Mouse (Mus musculus) layer of hippocampus, postnatal 10 days (tissue): ENCODE results near the gene Usp10. TPM values are rescaled to one million over a fixed set of nuclear protein-coding genes. Genes with fewer than 3 reads are reported as not detected.
A peak's percentile ranks its signal among the peaks of the same experiment; 100 is the strongest.

Experiments used
- DNase-seq, 2 experiments: peaks; one replicate each; pipeline ENCODE4 v3.0.0; 2021; ENCODE audit warnings: low spot score in 2 of 2
- total RNA-seq, 2 experiments: library from RNA; stranded (reverse); gene quantifications; 2 replicates each; pipeline ENCODE4 v1.2.3; 2021

The Usp10 gene
- total RNA-seq, 2 experiments from 2014 or later, result 94.9 to 104 TPM

DNA sequence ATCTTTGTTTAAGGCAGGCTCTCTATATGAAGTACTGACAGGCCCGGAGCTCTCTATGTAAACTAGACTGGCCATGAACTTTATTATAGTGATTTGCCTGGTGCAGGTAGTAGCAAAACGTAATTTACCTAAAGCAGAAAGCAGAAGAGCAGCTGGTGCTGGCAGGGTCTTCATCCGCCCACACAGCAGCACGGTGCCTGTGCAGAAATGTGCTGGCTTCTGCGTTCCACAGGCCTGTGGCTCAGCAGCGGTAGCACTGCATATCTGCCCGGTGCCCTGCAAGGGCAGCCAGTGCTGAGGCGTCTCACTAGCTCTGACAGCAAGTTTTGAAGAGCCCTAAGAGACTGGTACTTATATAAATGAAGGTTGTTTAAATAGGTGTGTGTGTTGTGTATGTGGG, 45.2 kb downstream of the Usp10 start:
- DNase-seq, result no peak

DNA sequence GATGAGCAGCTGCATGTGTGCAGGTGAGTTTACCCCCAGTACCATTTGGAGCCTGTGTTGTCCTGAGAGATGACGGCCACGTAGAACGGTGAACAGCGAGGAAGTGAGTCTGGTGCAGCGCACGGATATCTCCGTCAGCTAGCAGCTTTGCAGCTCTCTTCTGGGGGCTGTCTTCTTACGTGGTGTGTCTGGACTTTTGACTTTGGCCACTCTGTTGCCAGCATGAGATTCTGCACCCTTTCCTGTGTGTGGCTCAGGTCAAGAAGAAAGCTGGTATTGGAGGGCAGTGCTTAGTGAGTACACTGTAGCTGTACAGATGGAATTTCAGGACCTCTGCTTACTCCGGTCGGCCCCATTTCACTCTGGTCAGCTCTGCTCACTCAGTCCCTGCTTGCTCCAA, 47.9 kb downstream of the Usp10 start:
- no peak for DNase-seq

DNA sequence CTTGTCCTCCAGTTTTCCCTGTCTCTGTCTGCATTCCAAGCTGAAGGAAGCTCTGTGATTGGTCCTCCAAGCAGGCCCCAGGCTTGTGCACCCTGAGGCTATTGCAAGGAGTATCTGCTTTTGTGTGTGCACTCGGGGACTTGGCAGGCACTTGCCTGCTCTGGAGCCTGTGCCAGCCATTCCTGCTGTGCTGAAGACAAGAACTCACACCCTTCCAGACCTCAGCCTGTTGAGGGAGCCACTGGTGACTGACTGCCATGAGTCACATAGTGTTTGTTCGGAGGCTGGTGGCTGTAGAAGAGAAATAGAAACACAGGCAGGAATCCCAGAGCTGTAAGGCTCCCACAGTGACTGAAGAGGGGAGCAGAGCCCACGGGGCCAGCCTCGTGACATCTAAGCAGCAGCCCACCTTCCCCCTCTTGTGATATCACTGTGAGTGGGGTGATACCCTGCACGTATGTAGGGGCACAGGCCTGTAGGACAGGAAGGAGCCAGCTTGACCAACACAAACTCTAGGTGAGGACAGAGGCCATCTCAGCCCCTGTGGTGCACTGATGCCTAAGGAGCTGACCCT, 50.5 kb downstream of the Usp10 start:
- peak; percentile 68 to 70 for DNase-seq

DNA sequence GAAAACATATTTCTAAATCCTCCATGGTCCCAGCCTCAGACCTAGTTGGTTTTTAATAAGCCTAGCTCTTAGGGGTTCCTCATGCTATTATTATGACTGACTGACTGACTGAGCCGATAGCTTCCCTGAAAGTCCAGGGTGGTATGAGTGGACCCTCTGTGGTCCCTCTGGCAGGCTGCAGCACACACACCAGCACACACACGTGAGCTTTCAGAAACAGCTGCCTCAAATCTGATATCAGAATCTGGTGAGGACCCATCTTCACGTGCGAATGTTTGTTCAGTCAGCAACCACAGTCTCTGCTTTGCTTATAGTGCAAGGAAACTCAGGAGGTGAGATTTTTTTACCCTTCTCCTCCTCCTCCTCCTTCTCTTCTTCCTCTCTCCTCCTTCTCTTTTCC, 54.7 kb downstream of the Usp10 start:
- no peak for DNase-seq

DNA sequence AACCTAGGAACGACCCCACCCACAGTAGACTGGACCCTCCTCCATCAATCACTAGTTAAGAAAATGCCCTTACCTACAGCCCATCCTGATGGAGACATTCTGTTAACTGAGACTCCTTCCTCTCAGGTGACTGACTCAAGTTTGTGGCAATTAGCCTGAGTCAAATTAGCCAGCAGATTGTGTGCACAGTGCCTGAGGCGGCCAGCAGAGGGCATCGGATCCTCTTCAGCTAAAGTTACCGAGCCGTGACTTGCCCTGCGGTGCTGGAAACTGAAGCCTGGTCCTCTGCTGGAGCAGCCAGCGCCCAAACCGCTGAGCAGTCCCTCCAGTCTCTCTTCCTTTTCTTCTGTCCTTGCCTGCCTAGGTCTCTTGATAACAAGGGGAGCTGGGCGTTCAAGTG, 57.3 kb downstream of the Usp10 start:
- no peak for DNase-seq

DNA sequence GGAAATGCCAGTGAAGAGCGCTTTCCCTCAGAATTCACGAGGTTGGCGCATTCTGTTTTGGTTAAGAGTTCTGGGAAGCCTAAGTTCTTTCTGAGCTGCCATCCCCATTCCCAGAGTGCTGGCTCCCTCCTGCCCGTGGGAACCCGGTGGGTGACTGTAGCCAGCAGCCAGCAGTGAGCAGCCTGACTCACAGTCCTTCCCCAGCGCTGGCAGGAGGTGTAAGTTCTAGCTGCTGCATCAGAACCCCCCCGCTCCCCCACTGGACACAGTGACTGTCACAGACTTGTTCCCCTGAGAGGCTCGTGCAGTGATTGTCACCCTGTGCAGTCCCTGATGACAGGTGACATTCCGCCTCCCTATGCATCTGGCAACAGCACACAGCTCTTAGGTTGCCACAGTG, 60.0 kb downstream of the Usp10 start:
- DNase-seq, result no peak

DNA sequence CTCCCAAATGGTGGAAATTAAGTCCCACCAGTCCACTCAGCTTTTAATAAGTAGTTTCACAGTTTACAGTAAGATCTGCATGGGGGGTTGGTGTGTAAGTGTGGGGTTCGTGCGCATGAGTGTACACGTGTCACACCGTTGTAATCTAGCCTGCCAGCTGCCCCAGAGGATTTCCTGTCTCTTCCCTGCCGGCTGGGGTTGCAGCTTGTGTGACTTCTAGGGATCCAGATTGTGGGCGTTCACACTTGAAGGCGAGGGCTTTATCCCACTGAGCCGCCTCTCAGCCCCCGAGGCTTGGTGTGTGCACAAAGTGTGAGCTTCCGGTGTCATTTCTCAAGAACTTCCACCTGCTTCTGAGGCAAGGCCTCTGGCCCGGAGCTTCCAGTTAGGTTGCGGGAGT, 62.4 kb downstream of the Usp10 start:
- no peak for DNase-seq

DNA sequence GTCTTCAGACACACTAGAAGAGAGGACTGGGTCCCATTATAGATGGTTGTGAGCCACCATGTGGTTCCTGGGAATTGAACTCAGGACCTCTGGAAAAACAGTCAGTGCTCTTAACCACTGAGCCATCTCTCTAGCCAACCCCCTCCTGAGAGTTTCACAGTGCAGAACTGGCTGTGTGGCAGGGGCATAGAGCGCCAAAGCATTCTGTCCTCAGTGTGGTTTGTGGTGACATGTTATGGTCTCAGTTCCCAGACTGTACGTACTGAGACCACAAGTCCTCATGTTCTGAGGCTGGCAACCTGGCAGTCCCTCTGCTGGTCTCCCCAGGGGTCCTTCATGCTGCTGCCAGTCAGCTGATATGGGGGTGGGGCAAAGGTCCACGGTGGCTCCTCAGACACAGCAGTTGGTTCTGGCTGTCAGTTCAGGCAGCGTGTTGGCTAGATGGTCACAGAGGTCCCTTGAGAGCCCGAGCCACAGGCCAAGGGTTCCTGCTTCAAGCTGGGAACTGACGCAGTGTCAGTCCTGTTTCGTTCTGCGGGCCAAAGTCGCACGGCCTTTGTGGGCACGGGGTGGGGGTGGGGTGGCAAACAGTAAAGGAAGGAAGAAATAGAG, 68.7 kb downstream of the Usp10 start:
- no peak for DNase-seq

DNA sequence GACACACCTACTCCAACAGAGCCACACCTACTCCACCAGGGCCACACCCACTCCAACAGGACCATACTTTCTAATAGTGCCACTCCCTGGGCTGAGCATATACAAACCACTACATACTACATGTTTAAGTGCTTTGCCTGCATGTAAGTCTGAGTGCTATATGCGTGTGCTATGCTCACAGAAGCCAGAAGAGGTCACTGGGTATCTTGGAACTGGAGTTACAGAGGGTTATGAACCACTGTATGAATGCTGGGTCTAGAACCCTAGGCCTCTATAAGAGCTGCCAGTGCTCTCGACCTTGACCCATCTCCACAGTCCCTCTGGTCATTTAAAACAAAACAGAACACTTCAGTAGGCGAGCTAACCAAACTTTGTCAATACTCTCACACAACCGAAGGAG, 71.1 kb downstream of the Usp10 start:
- DNase-seq, result no peak

DNA sequence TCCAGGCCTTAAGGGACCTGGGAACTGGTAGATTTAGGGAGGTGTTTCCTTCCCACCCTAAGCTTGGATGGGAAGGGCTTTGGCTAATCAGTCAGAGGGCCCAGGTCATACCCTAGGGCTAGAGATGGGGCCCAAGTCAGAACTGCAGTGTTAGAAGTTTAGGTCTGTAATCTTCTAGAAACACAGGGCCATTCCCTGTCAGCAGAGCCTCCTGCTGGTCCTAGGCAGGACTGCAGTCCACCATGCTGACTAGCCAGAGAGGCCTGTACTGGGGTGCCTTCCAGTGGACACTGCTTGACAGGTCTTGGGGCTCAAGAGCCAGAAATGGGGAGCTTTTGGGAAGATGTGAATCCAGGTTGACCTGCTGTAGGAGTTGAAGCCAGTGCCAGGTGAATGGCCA, 73.9 kb downstream of the Usp10 start:
- DNase-seq, result no peak

DNA sequence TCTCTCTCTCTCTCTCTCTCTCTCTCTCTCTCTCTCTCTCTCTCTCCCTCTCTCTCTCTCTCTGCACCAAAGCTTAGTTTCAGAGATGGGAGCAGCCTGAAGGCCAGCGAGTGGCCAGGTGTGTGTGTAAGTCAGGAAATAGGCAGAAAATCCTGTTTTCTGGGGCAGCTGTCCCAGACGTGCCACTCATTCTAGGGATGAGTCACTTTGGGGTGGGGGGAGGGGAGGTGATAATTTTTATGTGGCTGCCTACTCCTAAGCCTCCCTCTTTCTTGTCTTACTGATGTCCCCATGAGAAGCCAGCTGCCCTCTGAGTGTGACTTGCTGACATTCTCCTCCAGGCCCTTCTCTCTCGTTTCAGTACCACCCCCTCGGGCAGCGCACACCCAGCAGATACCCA, 76.0 kb downstream of the Usp10 start:
- DNase-seq, result no peak

DNA sequence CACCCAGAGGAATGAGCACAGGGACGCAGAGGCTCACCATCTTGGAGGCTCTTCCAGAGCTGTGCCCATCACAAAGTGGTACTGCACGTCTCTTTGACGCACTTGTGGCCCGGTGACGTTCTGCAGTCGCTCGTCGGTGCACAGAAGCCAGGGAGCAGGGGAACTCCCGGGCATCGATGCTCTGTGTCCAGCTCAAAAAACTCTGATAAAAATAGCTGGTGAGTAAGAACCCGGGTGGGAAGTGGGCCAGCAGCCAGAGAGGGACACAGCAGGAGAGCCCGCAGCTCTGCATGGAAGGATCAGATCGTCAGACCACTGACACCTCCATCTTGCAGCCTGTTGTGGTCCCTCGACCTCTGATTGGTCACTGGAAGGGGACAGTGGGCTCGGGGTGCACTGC, 77.9 kb downstream of the Usp10 start:
- DNase-seq, result no peak

DNA sequence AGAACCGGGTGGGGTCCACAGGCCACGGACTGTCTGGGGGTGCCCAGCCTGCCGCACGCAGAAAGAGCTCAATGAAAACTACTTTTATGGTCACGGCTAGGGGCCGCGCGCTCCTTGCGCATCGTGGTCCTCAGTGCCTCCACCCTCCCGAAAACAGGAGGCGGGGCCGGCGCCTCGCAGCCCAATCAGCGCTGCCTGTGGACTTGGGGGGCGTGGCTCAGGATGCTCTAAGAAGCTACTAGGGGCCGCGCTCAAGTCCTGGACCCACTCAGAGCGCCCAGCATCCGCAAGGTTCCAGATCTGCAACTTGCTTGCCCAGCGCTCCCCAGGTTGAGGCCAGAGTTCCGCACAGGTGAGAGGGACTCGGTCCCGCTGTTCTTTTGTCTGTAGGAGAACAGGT, 82.1 kb downstream of the Usp10 start, which contains the start of gene Crispld2:
Crispld2 (plus strand) TSS at position 190 of the 400 bp plus-strand sequence.
- DNase-seq, result peak; percentile 75 to 80

DNA sequence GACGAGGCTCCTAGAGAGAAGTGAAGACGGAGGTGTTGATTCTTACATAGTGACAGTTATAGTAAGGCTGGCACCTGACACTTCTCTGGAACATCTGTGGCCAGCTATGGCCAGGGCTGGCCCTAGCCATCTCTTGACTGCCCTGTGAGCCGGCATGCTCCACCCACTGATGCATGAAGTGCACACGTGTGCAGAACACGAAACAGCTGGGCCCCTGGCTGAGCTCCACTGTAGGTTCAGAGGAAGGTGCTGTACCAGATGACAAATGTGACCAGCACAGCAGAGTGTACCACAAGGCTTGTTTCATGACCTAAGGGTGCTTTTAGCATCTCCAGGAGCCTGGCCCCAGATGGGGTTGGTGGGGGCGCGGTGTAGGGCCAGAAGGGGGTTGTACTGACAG, 84.0 kb downstream of the Usp10 start:
- no peak for DNase-seq

DNA sequence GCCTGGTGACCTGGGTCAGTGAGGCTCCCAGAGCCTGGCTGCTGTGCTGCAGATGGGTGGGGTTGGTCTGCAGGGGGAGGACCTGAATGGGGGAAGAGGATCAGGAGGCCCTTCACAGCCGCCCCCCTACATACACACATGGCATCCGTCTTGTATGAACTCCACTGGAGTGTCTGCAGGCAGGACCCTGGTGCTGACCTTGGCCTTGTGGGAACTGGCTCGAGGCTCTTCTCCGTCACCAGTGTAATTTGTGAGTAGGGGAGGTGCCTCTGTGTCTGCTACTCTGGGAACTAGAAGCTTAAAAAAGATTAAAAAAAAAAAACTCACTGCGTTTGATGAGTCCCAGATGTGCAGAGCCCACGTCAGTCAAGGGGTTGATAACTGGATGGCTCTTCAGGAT, 84.4 kb downstream of the Usp10 start:
- DNase-seq, result no peak

DNA sequence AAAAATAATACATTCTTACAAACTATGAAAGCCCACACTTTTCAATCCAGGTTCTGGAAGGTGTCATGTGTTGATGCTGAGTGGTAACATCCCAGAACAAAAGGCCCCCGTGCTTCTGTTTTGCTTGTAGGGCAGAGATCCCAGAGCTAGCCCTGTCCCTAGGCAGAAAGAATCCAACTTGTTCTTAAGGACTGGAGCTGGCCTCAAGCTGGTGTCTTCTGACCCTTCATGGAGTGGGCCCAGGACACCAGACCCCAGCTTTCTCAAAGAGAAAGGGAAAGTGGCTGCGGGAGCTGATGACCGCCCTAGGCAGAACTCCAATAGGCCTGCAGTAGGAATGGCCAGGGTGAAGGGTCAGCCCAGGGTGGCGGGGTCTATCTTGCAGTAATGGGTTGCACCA, 87.1 kb downstream of the Usp10 start:
- no peak for DNase-seq

DNA sequence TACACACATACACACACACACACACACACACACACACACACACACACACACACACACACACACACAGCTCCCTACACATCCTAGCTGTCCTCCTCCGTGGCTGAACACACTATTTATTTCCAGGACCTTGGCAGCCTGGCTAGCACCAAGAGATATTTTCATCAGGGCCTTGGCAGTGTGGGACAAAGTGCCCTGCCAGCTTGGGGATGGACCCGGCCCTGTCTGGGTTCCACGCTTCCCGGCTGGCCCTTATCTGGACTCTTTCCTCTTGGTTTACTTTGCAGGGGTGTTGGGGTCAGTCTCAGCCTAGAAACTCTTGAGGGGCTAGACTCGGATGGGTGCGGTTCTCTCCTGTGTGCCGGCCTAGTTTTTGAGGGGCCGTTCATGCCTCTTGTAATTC, 90.3 kb downstream of the Usp10 start:
- no peak for DNase-seq

DNA sequence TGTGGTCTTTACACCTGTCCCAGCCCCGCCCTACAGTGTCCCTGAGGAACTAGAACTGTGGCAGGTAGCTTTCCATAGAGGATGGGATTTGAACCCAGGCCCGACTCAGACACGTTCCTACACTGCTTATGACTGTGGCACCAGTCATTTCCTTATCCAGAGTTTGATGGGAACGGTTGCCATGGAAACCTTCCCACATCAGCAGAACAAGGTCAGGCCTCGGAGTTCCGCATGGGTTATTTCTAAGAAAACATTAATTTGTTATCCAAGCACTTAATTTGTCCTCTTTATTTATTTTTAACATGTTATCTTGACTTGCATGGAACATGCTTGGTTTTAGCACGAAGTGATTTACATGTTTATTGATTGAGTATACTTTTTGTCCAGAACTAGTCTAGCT, 91.6 kb downstream of the Usp10 start:
- DNase-seq, result no peak

DNA sequence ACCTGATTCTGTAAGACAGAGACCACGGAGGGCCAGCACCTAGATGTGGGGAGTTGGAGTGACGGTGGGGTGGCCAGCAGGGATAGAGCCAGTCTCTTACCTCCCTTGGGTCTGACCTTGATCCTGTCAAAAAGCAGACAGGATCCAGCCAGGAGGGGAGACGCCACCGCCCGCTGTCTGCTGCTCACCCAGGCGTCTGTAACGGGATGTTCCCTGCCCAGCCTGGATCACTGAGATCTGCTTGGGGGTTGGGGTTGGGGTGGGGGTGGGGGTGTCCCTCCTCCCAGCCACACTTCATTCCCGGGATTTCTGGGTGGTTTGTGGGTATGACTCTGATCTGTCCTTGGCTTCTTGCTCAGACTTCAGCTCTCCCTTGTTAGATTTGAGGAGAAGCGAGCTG, 92.2 kb downstream of the Usp10 start:
- no peak for DNase-seq

DNA sequence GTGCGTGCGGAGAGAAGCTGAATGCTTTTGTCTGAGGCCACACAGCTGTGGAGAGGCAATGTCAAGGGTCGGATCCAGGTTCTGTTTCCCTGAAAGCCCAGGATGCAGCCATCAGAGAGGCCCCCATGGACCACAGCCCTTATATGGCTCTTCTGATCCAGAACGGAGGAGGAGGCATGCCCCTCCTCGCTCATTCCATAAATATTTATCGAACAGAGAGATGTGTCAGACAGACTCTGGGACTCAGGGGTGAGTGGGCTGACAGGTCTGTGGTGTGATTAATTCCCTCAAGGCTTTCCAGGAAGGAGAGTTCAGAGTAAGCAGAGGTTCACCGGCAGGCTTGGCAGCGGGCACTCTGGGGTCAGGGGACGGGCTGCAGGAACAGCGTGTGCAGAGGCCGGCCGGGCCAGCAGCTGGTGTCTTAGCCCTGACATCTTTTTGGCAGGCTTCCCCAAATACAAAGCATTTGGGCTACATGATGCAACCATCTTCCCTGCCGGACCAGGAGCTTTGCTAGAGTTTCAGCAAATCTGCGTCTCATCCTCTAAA, 94.1 kb downstream of the Usp10 start:
- no peak for DNase-seq

DNA sequence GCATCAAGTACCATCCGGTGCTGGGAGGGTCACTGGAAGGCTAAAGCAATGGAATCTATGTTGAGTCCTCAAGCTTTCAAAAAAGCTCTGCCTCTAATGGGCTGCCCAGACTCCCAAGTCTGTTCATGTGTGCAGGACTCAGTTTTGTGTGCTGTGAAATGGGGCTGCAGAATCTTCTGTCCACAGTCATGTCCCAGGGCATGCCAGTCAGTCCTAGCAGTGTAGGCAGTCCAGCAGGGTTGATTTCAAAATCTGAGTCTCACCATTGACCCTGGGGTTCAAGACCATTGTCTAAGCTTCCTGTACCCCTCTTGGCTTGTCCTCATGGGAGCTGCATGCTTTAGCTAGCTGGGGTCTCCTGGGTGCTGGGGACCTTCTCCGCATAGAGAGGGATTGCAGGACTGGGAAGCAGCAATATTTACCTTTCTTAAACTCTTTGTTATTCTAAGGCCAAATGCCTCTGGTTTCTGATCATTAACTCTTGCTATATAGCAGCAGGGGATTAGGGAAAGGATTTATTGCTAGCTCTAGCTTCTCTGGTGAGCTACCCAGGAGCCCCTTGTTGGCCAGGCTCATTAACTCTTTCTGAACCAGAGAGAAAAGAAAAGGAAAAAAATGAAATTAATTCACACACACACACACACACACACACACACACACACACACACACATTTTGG, 94.7 kb downstream of the Usp10 start:
- no peak for DNase-seq

DNA sequence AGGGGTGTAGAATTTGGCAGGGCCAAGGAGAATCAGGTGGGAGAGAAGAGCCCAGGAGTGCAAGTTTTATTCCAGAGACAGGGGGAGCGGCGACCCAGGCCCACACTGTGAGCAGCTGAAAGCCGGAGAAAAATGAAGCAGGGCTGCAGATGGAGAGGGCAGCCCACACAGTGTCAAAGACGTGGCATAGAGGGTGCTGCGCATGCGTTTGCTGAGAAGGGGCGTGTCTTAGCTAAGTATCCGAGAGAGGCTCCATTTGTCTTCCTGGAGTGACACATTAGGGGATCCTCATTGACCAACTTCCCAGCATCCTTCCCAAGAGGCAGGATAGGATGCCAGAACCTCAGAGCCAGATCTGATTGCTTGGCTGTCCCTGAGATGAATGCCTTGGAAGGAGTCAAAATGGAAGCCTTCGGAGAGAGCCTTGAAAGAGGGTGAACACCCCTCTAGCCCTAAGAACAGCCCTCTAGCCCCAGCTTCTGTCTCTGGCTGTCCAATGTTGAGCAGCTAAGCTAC, 96.5 kb downstream of the Usp10 start:
- no peak for DNase-seq
